Mouse (Mus musculus) lung, postnatal 14 days (tissue): ENCODE measurements around the gene Ccdc85c.

Experiments used
- DNase-seq: peaks from one replicate; pipeline ENCODE4 v3.0.0; 2021

Ccdc85c gene

DNA sequence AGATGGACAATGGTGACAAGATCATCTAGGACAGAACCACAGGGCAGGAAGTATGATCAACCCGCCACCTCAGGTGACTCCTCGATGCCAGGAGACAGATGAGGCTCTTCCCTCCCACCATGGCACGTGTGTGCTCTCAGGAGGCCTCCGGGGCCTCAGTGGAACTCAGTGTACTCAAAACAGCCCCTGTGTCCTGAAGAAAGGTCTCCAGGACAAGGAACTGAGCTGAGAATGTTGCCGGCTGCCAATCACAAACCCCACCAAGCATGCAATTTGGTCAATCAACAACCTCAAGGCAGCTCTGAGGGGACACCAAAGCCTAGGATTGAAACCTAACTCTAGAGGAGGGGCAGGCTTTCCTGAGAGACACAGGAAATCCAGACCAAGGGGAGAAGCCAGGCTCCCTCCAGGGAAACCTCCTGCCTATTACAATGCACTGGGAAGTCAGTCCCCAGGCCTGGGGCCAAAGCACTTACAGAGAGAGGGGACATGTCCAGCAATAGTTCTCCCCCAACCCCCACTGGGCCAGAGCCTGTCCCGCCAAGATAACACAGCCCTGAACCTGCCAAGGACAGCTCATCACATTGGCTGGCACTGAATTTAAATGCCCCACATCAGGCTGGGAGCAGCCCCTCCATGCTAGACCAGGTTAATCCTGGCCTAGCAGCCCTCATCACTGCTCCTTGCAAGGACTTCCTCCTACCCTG, 37.8 kb downstream of the Ccdc85c start:
- DNase-seq: no peak

DNA sequence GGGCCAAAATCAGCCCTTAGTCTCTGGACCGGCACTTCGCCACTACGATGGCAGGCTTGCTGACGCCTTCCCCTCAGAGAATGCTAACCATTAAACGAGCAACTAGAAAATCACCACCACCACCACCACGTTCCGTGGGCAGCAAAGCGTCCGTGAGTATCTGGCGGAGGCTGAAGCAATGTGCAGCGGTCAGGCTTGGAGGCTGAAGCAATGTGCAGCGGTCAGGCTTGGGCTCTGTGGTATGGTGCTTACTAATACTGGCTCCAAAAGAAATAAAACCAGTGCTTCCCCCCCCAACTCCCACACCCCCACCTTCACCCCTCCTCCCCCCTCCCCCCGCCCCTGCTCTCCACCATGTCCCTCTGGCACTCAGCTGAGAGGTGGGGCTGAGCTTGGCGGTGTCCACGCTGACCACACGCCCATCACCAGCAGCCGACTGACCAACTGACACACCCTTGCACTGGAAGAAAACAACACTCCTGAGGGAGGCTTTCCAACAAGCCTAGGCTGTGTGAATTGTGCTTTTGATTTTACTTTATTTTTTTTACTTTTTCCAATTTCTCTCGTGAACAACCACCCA, 39.2 kb downstream of the Ccdc85c start:
- no peak for DNase-seq

DNA sequence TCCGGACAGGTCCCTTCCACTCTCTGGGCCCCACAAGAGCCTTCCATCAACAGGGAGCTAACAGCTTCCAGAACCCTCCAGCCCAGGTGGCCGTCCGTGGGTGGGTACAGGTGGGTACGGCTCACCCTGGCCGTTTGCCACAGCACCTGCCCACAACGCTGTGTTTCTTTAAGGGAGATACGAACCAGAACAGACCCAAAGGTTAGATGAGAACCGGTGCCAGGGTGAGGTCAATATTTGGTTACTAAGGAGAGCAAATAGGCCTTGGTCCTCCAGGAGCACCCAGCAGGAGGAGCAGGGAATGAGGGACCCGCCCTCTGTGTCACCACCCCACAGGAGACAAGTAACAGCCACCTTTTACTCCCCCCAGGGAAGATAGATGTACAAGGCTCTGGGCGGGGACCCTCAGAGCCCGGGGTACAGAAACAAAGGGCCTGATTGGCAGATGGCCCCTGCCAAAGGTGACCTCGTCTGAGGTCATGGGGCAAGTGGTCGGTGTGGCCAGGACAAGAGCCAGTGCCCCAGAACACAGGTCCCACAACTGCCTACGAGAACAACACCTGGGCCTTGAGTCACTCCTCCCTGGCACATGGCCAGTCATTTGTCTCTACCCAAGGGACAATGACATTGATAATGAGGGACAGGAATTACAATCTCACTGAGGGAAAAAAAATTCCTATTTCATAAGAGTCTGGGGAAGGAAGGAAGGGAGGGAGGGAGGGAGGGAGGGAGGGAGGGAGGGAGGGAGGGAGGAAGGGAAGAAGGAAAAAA, 40.2 kb downstream of the Ccdc85c start:
- DNase-seq: no peak

DNA sequence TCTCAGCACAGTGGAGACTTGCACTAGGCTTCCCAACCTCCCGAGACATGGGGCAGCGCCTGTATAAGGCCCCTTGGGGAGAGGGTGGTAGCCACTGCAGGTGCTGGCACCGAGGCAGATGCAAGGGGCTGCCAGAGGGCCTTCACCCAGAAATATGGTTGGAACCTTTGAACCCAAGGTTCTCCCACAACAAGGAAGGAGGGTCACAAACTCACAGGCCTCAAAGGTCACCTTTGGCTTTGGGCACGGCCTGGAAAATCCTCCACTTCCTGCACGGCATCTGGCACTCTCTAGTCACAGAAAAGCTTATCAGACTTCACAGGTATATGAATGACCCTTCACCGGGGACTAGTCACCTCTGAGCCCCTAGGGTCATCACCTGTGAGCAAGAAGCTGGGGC, 41.5 kb downstream of the Ccdc85c start:
- no peak for DNase-seq

DNA sequence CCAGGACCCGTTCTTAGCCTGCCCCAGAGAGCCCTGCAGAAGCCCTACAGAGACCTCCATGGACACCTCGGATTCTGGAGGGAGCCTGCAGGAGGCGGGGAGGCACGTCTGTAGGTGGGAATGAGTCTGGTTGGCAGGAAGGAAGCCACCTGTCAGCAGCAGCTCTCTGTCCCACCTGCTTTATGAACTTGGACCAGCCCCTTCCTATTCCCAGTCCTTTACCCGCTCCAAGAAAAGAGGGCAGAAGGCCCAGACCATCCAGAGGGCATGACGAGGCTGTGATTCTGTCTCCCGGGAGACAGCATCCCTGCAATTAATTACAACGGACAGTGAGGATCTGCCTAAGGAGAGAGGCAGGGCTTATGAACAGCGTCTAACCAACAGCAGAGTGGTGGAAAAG, 43.3 kb downstream of the Ccdc85c start:
- DNase-seq: no peak

DNA sequence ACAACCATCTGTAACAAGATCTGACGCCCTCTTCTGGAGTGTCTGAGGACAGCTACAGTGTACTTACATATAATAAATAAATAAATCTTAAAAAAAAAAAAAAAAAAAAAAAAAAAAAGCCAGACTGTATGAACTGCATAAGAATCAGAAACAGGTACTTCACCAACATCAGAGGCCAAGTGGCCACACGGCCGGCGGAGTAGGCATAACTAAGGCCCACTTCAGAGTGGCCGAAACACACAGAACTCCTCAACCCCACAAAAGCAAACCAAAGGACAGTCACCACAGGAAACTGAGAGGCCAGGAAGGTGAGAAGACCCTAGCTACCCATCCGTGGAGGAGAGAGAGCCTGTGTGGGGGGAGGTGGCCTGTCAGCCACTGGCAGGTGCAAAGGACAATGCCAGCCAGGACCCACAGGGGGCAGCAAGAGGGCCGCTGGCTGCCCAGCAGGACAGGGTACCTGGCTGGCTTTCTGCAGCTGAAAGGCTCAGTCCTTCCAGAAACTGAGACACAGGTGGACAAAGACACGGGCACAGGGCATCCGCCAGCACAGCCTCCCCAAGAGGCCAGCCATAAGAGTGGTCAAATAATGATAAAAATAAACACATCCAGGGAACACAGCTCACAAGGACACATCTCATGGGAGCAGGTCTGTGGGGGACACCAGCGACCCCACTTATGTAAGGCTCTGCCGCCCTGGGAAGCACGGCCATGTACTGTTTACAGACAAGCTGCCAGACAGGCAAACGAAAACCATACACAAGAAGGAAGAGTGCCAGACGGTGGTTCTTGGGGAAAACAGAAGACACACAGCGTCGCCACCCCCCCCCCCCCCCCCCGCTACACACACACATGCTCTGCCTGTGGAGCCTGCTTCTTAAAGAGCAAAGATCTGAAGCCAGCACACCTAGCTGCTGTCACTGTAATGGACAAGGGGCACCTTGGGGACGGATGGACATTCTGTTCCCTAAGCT, 44.1 kb downstream of the Ccdc85c start:
- peak; percentile 82 for DNase-seq

DNA sequence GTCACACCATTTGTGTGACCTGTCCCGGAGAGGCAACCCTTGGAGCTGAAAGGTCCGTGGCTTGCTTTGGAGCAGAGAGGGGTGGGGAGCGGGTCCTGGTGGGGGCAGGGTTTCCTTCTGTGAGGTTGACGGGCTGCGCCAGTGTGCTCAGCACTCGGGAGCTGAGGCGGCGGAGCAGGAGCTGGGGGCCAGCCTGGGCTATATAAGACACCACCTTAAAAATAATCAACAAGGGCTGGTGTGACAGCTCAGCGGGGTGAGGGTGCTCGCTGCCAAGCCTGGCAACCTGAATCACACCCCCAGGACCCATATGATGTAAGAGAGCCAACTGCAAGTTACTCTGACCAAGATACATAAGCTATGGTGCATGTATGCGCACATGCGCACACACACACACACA, 45.1 kb downstream of the Ccdc85c start:
- DNase-seq: no peak

DNA sequence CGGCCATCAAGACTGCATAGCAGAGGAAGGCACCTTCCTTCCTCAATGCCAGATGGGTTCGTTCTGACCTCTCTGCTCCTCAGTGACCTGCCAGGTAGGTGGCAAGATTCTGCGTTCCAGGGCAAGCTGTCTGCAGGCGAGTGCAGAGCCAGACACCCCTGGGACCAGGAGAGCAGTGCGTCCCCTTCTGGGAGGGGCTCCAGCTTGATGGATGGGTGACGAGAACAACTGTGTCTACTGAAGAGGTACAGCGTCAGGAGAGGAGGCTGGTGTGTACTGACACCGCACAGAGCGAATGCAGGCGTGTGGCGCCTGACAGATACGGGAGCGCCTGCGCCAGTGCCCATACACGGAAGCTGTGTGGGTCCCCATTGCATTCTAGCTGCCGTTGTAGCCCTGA, 47.7 kb downstream of the Ccdc85c start:
- no peak for DNase-seq

DNA sequence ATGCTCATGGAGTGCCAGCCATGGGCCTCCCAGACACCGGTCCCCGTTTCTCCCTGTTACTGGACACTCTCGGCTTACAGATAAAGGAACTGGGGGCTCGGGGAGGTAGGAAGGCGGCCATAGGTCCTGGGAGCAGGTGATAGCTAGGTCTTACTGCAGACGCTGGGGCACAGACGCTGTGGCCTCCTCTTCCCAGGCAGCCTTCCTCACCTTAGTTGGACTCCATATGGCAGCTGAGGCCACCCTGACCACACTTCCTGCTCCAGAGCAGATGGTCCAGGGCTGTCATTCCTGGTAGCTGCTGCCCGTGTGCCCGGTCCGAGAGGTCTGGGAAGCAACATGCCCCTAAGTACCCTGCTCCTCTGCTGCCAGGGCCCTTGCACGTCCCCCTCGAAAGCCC, 48.3 kb downstream of the Ccdc85c start:
- no peak for DNase-seq

DNA sequence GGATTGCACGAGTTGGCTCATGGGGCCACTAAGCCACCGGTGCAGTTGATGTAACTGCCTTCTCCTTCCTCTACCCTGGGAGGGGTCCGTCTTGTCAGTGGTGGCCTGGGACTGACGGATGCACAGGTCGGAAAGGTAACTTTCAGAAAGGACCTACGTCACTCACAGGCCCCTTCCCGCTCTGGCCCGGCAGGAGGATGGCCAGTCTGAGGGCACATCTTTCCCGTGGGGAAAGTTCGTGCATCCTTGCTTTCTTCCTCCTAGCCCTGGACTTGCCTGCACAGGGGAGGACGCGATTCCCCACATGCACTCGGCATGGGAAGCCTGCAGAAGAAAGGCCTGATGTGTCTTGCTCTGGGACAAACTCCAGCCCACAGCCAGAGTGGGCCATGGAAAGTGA, 49.0 kb downstream of the Ccdc85c start:
- no peak for DNase-seq

DNA sequence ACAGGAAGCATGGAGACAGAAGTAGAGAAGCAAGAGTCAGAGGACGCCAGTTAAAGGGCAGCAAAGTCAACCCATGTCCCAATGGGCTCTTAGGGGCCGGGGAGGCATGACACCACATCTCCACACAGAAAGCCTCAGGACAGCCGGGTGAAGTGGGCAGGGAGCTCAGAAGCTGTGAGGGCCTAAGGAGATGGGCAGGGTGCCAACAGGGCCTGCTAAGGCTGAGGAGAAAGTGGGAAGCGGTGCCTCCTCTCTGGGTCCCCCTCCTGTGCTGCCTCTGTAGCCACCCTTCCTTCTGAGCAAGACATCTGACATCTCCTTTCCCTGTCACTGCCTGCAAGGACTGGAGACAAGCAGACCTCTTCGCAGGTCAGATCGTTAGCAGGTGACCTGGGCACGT, 49.4 kb downstream of the Ccdc85c start:
- no peak for DNase-seq

DNA sequence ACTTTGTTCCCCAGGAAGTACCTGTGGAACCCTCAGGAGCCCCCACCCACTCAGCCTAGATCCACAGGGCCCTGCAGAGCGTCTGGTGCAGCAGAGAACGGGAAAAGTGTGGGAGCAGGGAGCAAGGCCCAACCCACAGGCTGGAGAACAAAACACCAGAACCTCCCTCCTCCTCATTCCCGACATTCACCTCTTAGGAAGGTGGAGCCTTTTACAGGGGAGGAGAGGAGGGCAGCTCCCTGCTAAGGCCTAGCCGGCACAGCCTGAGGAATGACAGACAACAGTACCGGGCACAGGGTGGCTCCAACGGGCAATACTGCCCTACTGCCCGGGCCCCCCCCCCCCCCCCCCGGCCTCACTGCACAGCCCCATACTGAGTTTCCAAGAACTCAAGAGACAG, 51.9 kb downstream of the Ccdc85c start:
- DNase-seq: no peak

DNA sequence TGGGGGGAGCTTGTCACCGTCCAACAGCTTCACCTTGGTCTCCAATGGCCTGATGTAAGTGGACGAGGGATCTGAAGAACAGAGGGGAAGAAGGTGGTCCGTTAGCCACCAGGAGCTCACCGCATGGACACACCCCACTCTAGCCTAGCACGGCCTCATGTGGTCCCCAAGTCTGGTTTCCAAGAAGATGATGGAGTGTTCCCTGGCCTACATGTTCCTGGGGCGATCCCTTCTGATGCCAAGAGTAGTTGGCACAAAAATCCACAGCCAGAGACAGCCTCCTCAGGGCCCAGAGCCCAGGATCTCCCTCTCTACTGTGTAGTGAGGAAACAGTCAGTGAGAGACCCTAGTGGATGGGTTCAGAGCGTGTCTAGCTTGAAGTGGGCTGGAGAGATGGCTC, 53.5 kb downstream of the Ccdc85c start:
- no peak for DNase-seq

DNA sequence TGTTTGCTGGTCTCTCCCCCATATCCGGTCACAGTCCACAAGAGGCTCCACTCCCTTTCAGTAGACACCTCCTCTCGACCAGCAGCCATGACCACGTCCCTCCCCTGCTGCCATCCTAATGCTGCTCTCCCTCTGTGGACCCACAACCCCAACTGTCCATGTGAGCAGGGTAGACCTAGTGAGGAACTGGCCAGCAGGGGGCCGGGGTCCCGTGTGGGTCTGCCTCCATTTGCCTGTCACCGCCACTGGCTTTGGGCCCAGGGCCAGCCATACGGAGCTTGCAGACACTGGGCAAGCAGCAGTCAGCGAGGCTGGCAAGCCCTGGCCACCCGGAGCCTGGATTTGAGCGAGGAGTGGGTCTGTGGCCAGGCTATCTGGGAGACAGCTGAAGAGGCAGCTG, 54.0 kb downstream of the Ccdc85c start:
- no peak for DNase-seq

DNA sequence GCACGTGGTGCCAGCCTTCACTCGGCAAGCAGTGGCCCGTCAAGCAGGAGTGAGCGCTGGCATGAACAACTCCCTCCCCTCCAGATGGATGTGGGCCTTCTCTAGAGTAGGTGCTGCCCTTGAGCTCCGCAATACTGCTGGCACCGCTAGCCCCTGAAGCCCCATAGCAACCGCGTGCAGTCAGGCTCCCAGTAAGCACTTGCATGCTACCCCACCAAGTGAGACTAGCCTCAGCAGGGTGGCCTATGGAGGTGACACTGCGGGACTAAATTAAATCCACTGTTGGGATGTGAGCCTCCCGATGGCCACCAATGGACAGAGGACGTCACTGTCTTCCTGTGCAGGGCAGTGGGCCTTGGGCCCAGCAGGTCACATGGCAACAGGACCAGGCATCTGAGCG, 54.6 kb downstream of the Ccdc85c start:
- no peak for DNase-seq

DNA sequence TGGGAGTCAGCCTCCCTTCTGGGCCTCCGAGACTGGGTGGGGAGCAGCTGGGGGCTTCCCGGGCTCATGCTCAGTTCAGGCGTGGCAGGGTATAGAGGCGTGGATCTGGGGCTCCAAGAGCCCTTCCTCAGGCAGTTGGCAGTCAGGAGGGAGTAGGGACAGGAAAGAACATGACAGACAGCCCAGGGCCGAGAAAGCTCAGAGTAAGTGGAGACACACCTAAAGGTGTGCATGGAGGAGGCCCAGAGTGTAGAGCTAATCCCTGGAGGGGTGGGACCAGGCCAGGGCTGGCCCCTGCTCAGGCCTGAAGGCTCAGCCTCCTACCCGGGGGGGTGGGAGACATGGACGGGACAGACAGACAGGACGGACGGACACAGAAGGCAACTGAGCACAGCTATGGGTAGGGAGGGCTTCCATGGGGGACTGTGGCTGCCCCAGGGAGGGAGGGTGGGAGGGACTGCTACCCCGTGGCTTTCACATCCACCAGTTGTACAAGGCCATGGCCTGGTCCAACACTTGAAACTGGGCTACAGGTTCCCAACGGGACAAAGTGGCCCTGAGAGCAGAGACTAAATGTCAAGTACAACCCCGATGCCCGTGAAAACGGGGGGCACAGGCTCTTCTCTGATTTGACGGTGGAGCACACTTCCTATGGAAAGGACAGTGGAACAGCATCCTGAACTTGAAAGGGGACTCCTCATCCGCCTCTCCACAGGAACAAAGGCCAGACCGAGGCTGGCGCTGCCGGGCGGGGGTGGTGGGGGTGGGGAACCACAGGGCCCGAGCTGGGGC, 55.2 kb downstream of the Ccdc85c start:
- DNase-seq: no peak

DNA sequence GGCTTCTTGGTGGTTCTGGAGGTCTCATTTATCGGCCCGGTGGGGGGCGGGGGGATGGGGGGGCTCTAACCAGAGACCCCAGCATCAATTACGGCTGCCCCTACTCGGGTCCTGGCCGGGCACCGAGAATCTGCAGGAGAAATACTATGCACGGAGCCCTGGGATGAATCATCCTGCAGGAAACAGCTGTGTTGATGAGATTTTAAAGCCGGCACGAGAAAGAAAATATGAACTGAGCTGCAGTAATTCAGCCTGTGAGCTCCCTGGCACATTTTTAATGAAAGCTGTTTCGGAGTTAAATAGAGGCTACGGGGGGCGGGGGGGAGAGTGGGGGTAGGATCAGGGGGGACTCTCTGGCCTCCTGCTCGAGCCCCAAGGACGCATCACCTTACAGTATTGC, 56.1 kb downstream of the Ccdc85c start:
- no peak for DNase-seq

DNA sequence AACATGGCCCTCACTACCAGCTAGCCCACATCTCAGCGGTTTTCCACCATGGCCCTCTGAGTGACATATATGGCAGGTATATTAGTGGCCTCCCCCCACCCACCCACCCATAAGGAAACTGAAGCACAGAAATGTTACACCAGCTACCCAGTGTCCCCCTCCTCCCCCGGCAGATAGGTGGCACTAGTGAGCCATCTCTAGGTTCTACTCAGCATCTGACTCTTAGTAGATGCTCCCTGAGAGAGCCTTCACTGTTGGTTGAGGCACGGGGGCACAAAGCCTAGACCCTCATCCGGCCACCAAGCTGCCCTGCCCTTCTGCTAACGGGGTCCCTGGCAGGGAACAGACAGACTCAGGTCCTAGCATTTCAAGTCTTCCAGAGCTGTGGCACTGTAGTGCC, 57.7 kb downstream of the Ccdc85c start:
- DNase-seq: peak; percentile 81

DNA sequence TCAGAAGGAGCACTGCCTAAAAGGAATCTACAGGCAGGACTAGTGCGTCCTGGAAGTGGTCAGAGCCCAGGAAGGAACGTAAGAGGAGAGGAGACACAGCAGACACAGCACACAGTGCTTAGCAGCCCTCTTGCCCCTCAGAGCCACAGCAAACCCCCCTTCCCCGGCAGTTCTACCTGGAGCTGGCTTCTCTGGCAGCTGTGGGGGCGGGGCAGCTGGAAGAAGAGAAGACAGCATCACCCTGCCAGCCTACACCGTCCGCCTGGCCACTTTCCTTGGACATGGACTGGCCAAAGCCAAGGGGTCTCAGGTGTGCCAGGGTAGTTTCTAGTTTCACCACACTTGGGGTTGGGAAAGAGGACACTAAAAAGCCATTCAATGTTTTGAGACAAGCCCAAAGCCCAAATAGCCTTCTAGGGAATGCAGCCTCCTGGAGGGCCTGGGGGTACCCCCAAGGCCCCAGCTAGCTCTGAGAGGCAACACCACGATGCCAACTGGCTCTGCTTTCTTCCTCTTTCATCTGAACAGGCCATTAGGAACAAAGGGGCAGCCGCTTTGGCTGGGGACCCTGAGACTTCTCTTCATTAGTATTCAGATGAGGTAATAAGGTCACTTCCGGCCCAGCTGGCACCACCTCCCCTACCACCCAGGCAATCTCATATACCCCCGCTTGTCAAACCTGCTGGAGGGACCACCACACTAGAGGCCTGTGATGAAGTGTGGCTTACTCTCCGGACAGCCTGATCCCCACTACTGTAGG, 58.4 kb downstream of the Ccdc85c start:
- DNase-seq: no peak

DNA sequence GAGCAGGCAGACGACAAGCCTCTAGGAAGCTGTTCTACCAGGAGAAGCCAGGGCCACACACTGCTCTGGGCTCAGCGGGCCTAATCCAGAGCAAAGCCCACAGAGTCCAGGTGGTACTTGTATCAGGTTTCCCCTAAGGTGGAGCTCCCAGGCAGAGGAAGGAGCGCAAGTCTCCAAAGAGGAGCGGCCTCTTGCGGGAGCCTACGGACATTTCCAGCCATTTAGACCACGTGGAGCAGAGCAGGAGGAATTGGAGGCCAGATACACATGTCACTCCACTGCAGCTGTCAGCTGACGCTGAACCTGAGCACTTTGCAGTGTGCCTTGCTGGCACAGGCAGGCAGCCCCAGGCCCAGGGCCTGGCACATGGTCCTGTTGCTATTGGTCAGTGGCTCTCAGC, 60.1 kb downstream of the Ccdc85c start:
- DNase-seq: no peak
